Mouse (Mus musculus): ENCODE data around the gene Kat5.

Gene Kat5

DNA sequence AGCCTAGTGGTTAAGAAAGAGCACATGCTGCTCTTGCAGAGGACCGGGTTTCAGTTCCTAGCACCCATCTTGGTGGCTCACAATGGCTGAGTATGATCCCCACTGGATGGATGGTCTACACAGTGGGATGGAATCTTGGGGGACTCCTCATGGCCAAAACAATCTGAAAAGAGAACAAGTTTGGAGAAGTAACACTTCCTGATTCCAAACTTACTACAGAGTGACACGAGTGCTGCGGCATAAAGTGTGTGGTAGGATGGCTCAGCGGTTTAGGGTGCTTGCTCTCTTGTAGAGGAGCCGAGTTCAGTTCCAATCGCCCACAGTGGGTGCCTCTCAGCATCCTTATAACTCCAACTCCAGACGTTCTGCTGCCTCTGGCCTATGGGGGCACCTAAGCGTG lies 15.3 kb upstream of the Kat5 start:
- DNase-seq: no peak

DNA sequence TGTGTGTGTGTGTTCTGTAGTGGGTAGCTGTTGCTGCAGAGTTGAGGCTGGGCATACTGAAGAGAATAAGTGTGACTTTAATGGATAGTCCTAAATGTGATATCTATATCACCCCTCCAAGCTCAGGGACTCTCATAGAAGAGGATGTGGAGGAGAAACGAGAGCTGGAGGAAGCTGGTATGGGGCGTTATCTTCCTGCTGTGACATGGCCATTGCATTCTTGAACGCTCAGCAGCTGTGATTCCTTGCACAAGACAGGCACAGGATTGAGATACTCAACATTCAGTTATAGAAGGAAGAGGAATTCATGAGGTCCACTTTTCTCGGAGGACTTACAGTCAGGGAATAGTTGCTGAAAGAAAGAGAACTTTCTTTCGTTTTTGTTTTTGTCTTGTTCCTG lies 11.8 kb upstream of the Kat5 start:
- no peak for DNase-seq

DNA sequence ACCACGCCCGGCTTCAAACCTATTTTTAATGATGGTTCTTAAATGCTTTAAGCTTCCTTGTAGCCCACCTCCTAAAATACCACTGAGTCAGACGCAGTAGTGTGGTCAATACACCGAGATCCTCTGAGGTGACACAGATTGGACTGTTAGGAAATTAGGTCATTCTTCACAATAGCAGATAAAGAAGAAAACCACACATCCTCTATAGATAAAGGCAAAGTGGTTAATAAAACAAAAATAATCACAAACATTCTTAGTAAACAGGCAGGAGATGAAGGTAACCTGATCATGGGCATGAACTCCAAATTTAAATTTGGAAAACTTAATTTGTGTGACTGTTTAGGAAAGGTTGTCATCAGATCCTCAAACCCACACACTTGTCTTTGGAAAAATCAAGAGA lies 10.0 kb upstream of the Kat5 start:
- no peak for DNase-seq

DNA sequence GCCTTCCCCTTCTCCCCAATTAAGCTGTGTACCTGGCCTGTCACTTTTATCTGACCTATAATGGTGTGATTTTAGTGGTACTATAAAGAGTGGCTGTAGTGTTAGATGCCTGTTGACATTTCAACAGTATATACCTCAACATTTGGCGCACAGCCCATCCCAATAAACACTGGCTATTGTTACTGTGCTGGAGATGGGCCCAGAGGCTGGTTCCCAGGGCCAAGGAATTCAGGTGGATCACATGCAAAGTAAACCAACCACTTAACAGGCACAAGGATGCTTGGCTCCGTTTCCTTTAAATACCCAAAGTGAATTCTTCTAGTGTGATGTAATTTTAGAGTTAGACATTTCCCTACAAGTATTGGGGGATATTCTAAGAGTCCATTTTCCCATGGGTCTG lies 4.9 kb upstream of the Kat5 start:
- no peak for DNase-seq

DNA sequence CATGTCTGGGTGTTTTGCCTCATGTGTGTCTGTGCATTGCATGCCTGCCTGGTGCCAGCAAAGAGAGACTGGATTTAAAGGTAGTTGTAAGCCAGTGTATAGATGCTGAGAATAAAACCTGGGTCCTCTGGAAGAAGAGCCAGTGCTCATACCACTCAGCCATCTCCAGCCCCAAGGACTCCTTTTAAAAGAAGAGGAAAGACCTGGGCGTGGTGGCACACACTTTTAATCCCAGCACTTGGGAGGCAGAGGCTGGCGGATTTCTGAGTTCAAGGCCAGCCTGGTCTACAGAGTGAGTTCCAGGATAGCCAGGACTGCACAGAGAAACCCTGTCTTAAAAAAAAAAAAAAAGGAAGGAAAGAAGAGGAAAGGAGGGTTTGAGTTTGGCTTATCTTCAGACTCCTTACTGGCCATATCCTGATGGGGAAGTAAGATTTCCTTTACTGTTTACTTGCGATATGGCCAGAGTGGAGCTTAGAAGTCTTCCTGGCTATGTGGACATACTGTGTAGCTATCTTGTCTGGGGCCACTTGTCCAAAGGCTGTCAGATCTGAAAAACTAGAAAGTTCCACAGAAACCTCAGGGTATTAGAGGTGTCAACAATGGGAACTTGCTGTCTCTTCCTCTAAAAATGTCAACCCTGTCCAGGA lies 2.9 kb upstream of the Kat5 start:
- DNase-seq: no peak

DNA sequence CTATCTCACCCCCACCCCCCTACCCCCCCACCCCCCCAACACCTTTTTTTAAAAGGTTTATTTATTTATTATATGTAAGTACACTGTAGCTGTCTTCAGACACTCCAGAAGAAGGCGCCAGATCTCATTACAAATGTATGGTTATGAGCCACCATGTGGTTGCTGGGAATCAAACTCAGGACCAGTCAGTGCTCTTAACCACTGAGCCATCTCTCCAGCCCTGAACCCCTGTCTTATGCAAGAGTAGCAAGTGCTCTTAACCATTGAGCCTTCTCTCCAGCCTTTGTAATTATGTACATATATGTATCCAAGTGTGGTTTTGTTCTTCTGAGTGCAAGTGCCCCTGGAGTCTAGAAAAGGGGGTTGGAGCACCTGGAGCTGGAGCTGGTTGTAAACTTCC lies 1.9 kb upstream of the Kat5 start:
- no peak for DNase-seq

DNA sequence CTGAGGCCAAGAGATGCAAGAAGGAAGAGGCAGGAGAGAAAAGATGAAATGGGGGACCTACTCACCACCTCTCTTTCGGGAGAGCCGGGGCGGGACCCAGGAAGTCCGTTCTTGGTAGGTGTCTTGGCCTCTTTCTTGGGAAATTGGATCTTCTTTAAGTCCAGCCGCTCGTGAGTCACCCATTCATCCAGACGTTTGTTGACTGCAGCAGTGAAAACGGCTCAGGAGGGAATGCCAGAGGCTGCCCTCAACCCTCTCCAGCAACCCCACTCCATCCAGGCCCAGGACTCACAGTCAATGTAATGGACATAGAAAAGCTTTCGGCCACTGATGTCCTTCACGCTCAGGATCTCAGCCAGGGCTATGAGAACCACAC lies 878 bp downstream of the Kat5 start:
- no peak for DNase-seq

DNA sequence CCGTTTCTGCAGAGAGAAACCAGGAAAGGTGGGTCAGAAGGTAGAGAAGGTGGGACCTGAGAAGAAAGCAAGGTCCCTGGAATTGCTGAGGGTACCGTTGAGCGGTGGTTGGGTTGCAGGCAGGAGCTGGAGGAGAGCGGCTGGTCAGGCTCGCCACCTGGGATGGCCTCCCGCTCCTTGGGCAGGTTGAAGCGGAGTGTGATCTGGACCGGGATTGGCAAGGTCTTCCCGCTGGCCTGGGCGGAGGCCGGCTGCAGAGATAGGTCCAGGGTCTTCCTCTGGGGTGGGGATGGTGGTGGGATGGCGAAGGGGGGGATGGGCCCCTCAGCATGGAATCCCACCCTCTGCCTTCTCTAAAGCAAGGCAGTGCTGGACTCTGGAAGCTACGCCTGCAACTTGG lies 1.3 kb downstream of the Kat5 start:
- no peak for DNase-seq

DNA sequence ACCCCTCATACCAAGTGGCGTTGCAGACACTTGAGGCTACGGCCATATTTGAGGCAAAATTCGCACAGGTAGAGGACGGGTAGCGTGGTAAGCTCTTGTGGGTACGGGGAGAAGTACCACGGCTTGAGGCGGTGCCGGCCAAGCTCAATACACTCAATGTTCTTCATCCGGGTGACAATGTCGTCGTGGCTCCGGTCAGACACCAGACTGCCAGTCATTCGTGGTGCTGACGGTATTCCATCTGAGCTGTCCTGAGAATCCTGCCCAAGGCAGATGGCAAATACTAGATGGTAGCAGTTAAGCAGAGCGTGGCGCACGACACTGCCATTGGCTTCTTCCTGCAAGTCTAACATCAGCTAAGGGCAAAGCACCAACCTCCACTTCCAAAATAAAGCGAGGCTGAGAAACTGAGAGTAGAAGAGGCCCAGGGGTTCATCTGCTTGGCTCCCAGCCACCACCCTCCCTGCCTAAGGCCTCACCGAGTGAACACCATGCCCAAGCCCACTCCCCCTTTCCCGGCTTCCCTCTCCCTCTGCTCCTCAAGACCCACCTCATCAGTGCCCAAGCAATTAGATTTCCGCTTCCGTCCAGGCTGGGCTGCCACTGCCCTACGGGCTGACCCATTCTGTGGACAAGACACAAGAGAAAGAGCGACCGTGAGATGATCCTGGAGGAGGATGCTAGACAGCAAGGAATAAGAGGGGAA lies 2.2 kb downstream of the Kat5 start:
- no peak for DNase-seq

DNA sequence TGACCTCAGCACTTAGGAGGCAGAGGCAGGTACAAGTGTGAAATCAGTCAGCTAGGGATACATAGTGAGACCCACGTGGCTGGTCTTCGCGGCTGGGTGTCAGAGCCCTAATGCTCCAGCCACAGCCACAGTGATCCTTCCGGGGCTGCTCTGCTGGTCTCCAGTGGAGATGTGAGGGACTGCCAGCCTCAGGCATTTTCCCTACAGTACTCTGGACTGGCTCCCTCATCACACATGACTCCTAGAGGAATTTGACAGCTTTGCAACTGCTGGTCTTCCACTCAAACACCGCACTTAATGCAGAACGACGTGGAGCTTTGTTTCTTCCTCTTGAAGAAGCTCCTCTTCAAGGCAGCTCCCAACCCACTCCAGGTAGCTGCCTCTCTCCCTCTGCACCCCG lies 3.8 kb downstream of the Kat5 start:
- DNase-seq: peak; percentile 24

DNA sequence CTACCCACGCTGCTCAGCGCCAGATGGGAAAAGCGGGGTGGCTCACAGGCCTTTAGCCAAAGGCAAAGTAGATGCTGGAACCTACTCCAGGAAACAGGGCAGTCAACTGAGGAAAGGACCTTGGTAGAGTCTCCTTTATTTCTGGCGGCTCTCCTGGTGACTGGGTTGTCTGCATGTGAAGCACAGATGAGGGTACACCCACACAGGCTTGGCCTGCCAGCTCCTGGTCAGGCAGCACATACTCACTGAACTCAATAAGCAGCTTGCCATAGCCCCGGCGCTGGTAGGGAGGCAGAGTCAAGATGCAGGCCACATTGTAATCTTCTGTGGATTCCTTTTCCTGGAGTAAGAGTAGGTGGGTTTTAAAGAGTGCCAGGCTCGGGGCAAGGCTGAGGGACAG lies 4.9 kb downstream of the Kat5 start:
- no peak for DNase-seq

DNA sequence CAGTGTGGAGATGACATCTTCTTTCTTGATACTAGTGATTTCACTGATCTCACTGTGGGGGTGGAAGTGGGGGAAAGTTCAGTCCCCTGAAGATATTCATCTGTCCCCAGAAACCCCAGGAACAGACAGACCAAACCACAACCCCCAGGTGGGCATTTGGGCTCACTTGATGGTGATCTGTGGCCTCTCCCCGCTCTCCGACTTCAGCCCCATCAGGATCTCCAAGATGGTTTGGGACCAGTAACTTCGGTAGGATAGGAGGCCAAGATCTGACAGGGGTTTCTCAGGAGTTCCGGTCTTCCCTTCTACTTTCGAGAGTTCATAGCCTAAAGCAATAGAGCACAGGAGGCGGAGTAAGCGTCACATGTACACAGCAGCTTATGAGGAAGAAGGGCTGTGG lies 6.4 kb downstream of the Kat5 start:
- DNase-seq: no peak

DNA sequence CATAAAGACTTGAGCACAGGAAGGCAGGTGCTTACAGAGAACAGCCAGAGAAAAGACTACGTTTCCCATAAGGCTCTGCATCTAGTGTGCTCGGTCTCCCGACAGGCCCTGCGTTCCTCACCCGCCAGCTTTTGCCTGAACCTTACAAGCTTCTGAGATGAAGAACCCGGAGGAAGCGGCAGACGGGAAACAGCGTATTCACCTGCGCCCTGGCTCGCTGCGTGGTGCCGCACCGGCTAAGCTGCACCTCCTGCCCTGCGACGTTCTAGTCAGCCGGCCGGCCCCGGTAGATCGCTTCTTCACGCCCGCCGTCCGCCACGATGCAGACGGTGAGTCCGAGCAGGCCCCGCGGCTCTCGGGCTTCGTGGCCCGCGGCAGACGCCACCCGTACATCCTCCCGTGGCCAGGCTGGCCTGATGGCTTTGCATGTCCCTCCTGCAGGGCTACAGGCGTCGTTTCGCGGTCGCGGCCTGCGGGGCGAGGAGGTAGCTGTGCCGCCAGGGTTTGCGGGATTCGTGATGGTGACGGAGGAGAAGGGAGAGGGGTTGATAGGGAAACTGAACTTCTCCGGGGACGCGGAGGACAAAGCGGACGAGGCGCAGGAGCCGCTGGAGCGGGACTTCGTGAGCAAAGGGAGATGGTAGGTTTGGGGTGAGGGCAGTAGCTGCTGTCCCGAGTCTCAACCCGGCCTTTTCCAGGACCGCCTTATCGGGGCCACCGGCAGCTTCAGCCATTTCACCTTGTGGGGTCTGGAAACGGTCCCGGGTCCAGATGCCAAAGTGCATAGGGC lies 8.1 kb downstream of the Kat5 start, which contains the start of gene Rnaseh2c:
Rnaseh2c (plus strand) TSS at position 122 of the 790 bp plus-strand sequence.
- peak; percentile 90 for DNase-seq

DNA sequence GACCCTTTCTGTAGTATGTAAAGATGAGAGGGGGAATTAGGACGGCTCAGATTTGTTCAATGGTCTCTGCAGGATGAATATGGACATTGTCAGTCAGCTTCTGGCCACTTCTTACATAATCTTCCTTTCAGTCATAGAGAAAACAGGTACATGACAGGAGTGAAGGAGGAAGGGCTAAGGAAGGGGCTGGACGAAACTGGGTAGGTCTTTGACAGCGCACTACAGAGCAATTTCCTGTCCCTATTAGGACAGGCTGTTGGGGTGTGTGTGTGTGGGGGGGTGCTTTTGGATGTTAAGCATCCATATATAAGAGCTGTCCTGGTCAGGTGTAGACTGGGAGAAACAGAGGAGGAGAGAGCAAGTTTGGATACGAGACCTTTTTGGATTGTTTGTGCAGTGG lies 10.8 kb downstream of the Kat5 start:
- no peak for DNase-seq

DNA sequence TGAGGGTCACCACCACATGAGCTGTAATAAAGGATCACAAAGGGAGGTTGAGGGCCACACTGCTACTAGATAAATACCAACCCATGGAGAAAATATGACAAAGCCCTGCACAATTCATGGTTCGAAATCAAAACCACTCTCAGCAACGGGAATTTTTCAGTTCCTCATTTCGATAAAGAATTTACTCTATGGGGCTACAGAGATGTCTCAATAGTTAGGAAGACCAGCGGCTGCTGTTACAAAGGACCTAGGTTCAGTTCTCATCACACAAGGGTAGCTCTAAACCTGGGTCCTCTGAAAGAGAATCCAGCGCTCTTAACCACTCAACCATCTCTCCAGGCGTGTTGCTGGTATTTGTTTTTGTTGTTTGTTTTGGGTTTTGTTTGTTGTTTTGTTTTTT lies 18.1 kb downstream of the Kat5 start:
- no peak for DNase-seq

DNA sequence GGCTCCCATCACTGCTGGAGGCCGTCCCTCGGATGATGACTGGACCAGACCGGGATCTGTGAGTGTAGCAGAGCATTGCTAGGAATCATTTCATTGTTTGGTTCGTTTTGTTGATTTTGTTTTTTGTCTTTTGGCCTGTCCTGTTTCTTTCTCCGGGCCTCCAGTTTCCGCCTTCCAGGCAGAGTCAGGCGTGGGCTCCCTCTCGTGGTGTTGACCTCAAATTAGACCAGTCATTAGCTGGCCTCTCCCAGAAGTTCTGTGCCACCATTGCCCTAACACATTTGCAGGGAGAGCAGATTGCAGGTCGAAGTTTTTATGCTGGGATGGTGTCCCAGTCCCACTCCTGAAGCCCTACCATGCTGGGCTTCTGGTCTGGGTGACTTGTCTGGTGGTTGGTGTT lies 20.9 kb downstream of the Kat5 start:
- no peak for DNase-seq

DNA sequence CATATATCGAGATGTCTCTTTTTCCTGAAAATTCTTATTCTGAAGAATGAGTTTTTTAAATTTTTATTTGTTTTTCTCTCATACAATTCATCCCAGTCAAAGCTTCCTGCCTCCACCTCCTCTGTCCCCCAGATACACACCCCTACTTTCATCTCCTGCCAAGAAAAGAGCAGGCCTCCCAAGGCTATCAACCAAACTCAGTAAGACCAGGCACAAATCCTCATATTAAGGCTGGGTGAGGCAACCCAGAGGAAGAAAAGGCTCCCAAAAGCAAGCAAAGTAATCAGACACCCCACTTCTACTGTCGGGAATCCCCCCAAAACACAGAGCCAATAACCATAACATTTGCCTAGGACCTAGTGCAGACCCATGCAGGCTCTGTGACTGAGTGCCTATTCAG lies 28.0 kb downstream of the Kat5 start:
- no peak for DNase-seq

DNA sequence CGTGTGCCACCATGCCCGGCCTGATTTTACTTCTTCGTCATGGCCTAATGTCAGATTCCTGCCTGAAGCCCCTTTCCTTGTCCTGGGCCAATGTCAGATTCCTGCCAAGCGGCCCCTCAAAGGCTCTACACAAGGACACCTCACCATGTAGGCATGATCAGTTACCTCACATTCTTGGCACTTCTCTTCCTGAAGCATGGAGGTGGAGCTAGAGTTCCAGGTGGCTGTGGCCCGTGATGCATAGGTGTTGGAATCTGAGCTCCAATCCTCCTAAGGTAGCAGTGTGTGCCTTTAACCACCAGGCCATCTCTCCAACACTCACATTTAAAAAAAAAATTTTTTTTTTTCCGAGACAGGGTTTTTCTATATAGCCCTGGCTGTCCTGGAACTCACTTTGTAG lies 29.3 kb downstream of the Kat5 start:
- DNase-seq: no peak

DNA sequence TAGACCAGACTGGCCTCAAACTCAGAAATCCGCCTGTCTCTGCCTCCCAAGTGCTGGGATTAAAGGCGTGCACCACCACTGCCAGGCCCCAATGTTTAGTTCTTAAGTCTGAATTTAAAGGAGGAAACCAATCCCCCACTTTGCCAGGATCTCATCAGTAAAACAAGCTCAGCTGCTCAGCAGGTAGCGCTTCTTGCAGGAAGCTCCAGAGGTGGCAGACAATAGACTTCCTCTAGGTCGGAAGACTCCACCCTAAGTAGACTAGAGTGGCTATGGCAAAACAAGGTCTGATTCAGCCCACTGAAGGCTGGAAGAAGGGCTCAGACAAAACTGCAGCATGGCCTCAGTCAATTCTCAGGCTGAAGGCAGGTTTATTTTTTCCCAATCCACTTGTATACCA lies 30.1 kb downstream of the Kat5 start:
- no peak for DNase-seq

DNA sequence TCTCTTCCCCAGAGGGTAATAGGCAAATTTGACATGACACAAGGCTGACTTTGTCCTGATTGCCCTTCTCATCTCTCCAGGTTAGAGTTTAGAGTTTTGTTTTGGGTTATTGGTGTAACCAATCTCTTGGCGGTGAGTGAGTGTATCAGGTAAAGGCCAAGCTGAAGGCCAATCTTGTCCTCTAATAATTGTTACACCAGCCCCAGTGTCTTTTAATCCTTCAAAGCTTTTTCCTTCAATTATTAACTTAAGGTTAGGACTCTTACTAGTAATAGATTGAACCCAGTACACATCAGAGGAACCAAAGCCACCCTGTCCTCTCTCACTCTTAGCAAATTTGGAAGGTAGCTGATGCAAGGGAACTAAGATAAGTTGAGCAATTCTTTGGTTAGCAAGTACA lies 34.7 kb downstream of the Kat5 start:
- DNase-seq: no peak

DNA sequence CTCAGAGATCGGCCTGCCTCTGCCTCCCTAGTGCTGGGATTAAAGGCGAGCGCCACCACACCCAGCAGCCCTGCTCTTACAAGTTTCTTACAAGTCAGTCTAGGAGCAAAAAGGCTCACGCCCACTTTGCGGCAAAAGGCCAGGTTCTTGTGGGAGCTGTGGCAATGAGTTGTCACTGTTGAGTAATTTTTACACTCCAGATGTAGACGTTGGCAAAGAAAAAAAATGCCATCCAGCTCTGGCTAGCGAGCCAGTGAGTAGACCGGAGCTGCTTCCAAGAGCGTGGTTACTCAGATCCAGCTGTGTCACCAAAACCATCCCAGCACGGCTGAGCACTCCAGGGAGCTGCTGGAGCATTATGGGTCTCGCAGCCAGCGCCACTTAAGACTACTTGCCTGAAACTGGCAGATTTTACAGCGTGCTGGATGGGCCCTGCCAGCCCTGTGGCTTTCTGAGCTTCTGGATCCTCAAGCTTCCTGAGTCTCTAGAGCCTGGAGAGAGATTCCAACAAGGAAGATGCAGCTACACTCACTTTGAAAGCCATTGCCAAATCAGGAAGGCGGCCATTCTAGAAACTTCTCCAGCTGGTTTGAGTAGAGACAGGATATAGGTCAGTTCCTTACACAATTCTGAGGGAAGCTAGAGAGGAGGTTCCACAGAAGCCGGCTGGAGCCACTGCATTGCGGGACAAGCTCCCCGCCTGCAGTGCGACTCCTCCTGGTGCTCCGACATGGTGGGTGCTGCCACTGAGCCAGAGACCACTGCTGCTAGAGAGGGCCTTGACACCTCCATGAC lies 37.5 kb downstream of the Kat5 start:
- DNase-seq: no peak

DNA sequence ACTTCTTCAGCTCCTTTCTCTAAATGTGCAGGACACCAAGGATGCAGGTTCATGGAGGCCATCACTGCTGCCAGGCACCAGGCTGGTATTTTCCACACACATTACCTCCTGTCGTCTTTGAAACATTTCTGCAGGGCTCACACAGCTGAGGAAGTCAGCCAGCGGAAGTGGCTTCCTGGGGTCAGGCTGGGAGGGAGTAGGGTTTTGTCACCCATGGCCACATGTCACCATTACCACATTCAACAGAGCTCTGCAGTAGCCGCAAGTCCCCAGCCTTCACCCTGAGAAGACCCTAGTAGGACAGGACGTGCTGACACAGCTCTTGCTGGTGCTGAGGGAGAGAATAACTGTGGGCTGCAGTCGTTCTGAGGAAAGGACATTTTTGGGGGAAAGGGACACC lies 38.2 kb downstream of the Kat5 start:
- DNase-seq: no peak

Measured in retina, postnatal 1 day (tissue).